Mouse (Mus musculus) limb, embryonic 11.5 days (tissue): ENCODE results near the gene Ppil1. TPM values are rescaled to one million over a fixed set of nuclear protein-coding genes. Genes with fewer than 3 reads are reported as not detected.
"Not testable (repeated sequence)": the region's sequence is repeated elsewhere in the genome, so short reads cannot be mapped to it uniquely, and the experiment has no call there.

Experiments used
- ATAC-seq: fragments of 200-750 bp; cut with Nextera tagmentation; 2 replicates; pipeline ENCODE4 v1.8.0; 2017; ENCODE audit warnings: low read depth; ENCODE audit not compliant: insufficient number of reproducible peaks, low FRiP score, low TSS enrichment
- DNase-seq: peaks from one replicate; pipeline ENCODE4 v3.0.0-alpha.2; 2015; ENCODE audit warnings: low spot score
- H3K27ac ChIP-seq: fragments of 300-500 bp; sonication (generic); replicated peaks from 2 replicates; pipeline ENCODE4 v1.5.1; 2014; ENCODE audit warnings: low read depth, mild to moderate bottlenecking, low read length
- H3K27me3 ChIP-seq: fragments of 300-500 bp; sonication (generic); 2 replicates; pipeline ENCODE4 v1.6.1; 2014; ENCODE audit warnings: mild to moderate bottlenecking, low read length, mixed read lengths; ENCODE audit not compliant: control insufficient read depth, insufficient read depth
- H3K36me3 ChIP-seq: fragments of 300-500 bp; sonication (generic); 2 replicates; pipeline ENCODE4 v1.6.1; 2014; ENCODE audit warnings: mild to moderate bottlenecking, low read length, moderate library complexity, mixed read lengths; ENCODE audit not compliant: control insufficient read depth, insufficient read depth
- H3K4me1 ChIP-seq: fragments of 300-500 bp; sonication (generic); 2 replicates; pipeline ENCODE4 v1.6.1; 2014; ENCODE audit warnings: low read length, mixed read lengths; ENCODE audit not compliant: control insufficient read depth, insufficient read depth
- H3K4me2 ChIP-seq: fragments of 300-500 bp; sonication (generic); 2 replicates; pipeline ENCODE4 v1.6.1; 2014; ENCODE audit warnings: low read depth, mild to moderate bottlenecking, moderate library complexity; ENCODE audit not compliant: severe bottlenecking
- H3K4me3 ChIP-seq: fragments of 300-500 bp; sonication (generic); 2 replicates; pipeline ENCODE4 v1.5.1; 2014; ENCODE audit warnings: low read depth, low read length
- H3K9ac ChIP-seq: fragments of 300-500 bp; sonication (generic); 2 replicates; pipeline ENCODE4 v1.6.1; 2014; ENCODE audit warnings: mild to moderate bottlenecking, low read length
- H3K9me3 ChIP-seq: fragments of 300-500 bp; sonication (generic); 2 replicates; pipeline ENCODE4 v1.6.1; 2016; ENCODE audit warnings: low read length; ENCODE audit not compliant: control insufficient read depth
- WGBS: fragments of 180-500 bp; shearing (Covaris S2); extraction: QIAGEN DNeasy Blood & Tissue Kit; methylation state at CpG from one replicate; pipeline ENCODE4 v1.1.7; 2014; 5-methylcytosine and 5-hydroxymethylcytosine counted together
- polyA plus RNA-seq: library from polyadenylated mRNA; unstranded; fragments of >200 nt; fragmentation: Nextera tagmentation; extraction: Ambion mirVana; gene quantifications from 2 replicates; pipeline ENCODE4 v1.2.1, GENCODE M21; 2014

Ppil1 gene
- polyA plus RNA-seq, 1 experiment from 2014 or later: 201 TPM

- no peaks in the 10 kb centered on the region for H3K27me3 ChIP-seq
- H3K4me1 ChIP-seq: peaks cover 12% of the 10 kb centered on the region
- WGBS: 93% methylated on average over 22 of the region's 22 CpGs
- H3K36me3 ChIP-seq: peaks cover 18% of the 10 kb centered on the region
- ATAC-seq: no peak
- H3K4me2 ChIP-seq: no peak overlapping the region
- no peaks in the 10 kb centered on the region for H3K9me3 ChIP-seq
- H3K4me3 ChIP-seq: no peak overlapping the region
- no peak overlapping the region for H3K9ac ChIP-seq
- DNase-seq: no peak
- H3K27ac ChIP-seq: no peak overlapping the region
These were observed 2.3 kb downstream of the Ppil1 start for GRCm38 (mm10) chr17:29261603-29262258.

- whole genome bisulfite sequencing: 96% methylated on average over 15 of the region's 15 CpGs
- Histone ChIP-seq H3K4me1 (peaks cover 12% of the 10 kb centered on the region), H3K4me2 (no peak overlapping the region), H3K4me3 (no peak overlapping the region), H3K9ac (0 out of 2 replicates have a peak overlapping the region, but pooled peaks have one; percentile 7), H3K27me3 (no peaks in the 10 kb centered on the region), H3K36me3 (peaks cover 20% of the 10 kb centered on the region), H3K9me3 (no peaks in the 10 kb centered on the region), H3K27ac (no peak overlapping the region)
- no peak for DNase-seq
- ATAC-seq: no peak
These were observed 3.5 kb downstream of the Ppil1 start for GRCm38 (mm10) chr17:29260501-29260900.

GRCm38 (mm10) chr17:29259489-29259888 lies 4.5 kb downstream of the Ppil1 start:
- Histone ChIP-seq H3K9ac (no peak overlapping the region), H3K9me3 (no peaks in the 10 kb centered on the region), H3K4me2 (no peak overlapping the region), H3K27ac (no peak overlapping the region), H3K36me3 (peaks cover 20% of the 10 kb centered on the region), H3K4me3 (no peak overlapping the region), H3K27me3 (no peaks in the 10 kb centered on the region), H3K4me1 (peaks cover 11% of the 10 kb centered on the region)
- WGBS: 15% methylated on average over 3 of the region's 3 CpGs
- ATAC-seq (no peak), DNase-seq (peak; percentile 89)

GRCm38 (mm10) chr17:29258921-29259320 lies 5.1 kb downstream of the Ppil1 start:
- DNase-seq: no peak
- WGBS: 97% methylated on average over 2 of the region's 2 CpGs
- H3K4me3 ChIP-seq: no peak overlapping the region
- H3K27ac ChIP-seq: 0 out of 2 replicates have a peak overlapping the region, but pooled peaks have one; percentile 8
- H3K9me3 ChIP-seq: no peaks in the 10 kb centered on the region
- peaks cover 9% of the 10 kb centered on the region for H3K4me1 ChIP-seq
- no peak overlapping the region for H3K9ac ChIP-seq
- H3K4me2 ChIP-seq: no peak overlapping the region
- H3K36me3 ChIP-seq: peaks cover 21% of the 10 kb centered on the region
- no peak for ATAC-seq
- no peaks in the 10 kb centered on the region for H3K27me3 ChIP-seq

- Histone ChIP-seq H3K9ac (no peak overlapping the region), H3K9me3 (no peaks in the 10 kb centered on the region), H3K4me3 (no peak overlapping the region), H3K4me2 (no peak overlapping the region), H3K27ac (no peak overlapping the region), H3K27me3 (no peaks in the 10 kb centered on the region), H3K36me3 (peaks cover 22% of the 10 kb centered on the region), H3K4me1 (peaks cover 9% of the 10 kb centered on the region)
- no peak for DNase-seq
- 70% methylated on average over 10 of the region's 10 CpGs for WGBS
- ATAC-seq: no peak
These were observed 5.9 kb downstream of the Ppil1 start for GRCm38 (mm10) chr17:29258025-29258558.

GRCm38 (mm10) chr17:29257001-29257511 lies 6.9 kb downstream of the Ppil1 start:
- Histone ChIP-seq H3K36me3 (peaks cover 27% of the 10 kb centered on the region), H3K9me3 (no peaks in the 10 kb centered on the region), H3K4me3 (no peak overlapping the region), H3K27ac (no peak overlapping the region), H3K4me2 (no peak overlapping the region), H3K4me1 (peaks cover 4% of the 10 kb centered on the region; the same call in 1 of the 2 replicates), H3K9ac (no peak overlapping the region), H3K27me3 (no peaks in the 10 kb centered on the region)
- ATAC-seq (no peak), DNase-seq (no peak)
- WGBS: 96% methylated on average over 10 of the region's 10 CpGs

GRCm38 (mm10) chr17:29256507-29256906 lies 7.5 kb downstream of the Ppil1 start:
- no peak overlapping the region for H3K27ac ChIP-seq
- DNase-seq (no peak), ATAC-seq (no peak)
- no peaks in the 10 kb centered on the region for H3K27me3 ChIP-seq
- H3K4me2 ChIP-seq: no peak overlapping the region
- no peak overlapping the region for H3K4me3 ChIP-seq
- peak overlapping the region; percentile 12; the same call in 1 of the 2 replicates for H3K9ac ChIP-seq
- no peaks in the 10 kb centered on the region for H3K9me3 ChIP-seq
- 76% methylated on average over 6 of the region's 6 CpGs for WGBS
- H3K36me3 ChIP-seq: peaks cover 31% of the 10 kb centered on the region
- H3K4me1 ChIP-seq: peaks cover 4% of the 10 kb centered on the region; the same call in 1 of the 2 replicates

- H3K9ac ChIP-seq, H3K27ac ChIP-seq, DNase-seq, H3K9me3 ChIP-seq, H3K4me3 ChIP-seq, H3K4me2 ChIP-seq, ATAC-seq, H3K27me3 ChIP-seq, H3K4me1 ChIP-seq: not testable (repeated sequence)
- 92% methylated on average over 6 of the region's 6 CpGs for WGBS
- H3K36me3 ChIP-seq: peaks cover 31% of the 10 kb centered on the region
These were observed 9.2 kb downstream of the Ppil1 start for GRCm38 (mm10) chr17:29254784-29255183.
